Mouse (Mus musculus): ENCODE results near the gene Loxl3. TPM values are rescaled to one million over a fixed set of nuclear protein-coding genes. Genes with fewer than 3 reads are reported as not detected.

Gene Loxl3
- polyA plus RNA-seq, 1 experiment from 2014 or later: 20.9 TPM

DNA sequence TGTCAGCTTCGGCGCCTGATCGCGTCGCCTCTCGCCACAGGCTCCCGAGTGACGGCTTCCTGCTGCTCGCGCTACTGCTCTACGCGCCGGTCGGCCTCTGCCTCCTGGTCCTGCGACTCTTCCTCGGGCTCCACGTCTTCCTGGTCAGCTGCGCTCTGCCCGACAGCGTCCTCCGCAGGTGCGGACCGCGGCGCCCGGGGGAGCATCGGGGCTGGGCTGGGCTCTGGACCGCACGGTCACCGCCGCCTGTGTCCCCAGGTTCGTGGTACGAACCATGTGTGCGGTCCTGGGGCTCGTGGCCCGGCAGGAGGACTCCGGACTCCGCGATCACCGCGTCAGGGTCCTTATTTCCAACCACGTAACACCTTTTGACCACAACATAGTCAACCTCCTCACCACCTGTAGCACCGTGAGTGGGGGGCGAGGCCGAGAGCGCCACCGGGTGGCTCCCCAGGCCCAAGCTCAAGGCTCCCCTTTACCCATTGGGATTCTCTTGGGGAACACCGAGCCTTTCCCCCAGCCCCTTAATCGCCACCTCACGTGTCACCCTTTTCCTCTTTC is 21.0 kb downstream of the Loxl3 start, which contains the start of gene Htra2:
Gene Htra2, minus strand, starts transcription at position 403 of the 561 bp plus-strand sequence.
- peaks cover 36% of the 10 kb centered on the region for H3K36me3 ChIP-seq
- H3K4me1 ChIP-seq: peaks cover 26% of the 10 kb centered on the region
- no peaks in the 10 kb centered on the region for H3K9me3 ChIP-seq
- H3K4me3 ChIP-seq: peak within 1 kb of the TSS; percentile 99
- no peaks in the 10 kb centered on the region; the same call in 1 of the 2 replicates for H3K27me3 ChIP-seq
- peak; percentile 12; the same call in 1 of the 2 replicates for ATAC-seq (ENCODE audit: insufficient number of reproducible peaks, insufficient read depth, low FRiP score, low TSS enrichment, low read depth)
- H3K9ac ChIP-seq: peak within 1 kb of the TSS; percentile 96
- H3K27ac ChIP-seq: peak within 1 kb of the TSS; percentile 92
- WGBS: 0% methylated on average over 50 of the region's 50 CpGs
- H3K4me2 ChIP-seq: peak within 1 kb of the TSS; percentile 88

- ATAC-seq (ENCODE audit: insufficient number of reproducible peaks, insufficient read depth, low FRiP score, low TSS enrichment, low read depth): no peak
- Histone ChIP-seq H3K9me3 (no peaks in the 10 kb centered on the region), H3K27me3 (peaks cover 23% of the 10 kb centered on the region), H3K36me3 (peaks cover 20% of the 10 kb centered on the region), H3K4me2 (no peak within 1 kb of the TSS), H3K27ac (no peak within 1 kb of the TSS), H3K9ac (no peak within 1 kb of the TSS), H3K4me1 (peaks cover 21% of the 10 kb centered on the region), H3K4me3 (no peak within 1 kb of the TSS)
- 55% methylated on average over 3 of the region's 3 CpGs for WGBS
Measured at GRCm38 (mm10) chr6:83057790-83058189, 23.8 kb downstream of the Loxl3 start, which contains the start of gene Dqx1. TSS of gene Dqx1 (plus strand) at chr6:83057844.

DNA sequence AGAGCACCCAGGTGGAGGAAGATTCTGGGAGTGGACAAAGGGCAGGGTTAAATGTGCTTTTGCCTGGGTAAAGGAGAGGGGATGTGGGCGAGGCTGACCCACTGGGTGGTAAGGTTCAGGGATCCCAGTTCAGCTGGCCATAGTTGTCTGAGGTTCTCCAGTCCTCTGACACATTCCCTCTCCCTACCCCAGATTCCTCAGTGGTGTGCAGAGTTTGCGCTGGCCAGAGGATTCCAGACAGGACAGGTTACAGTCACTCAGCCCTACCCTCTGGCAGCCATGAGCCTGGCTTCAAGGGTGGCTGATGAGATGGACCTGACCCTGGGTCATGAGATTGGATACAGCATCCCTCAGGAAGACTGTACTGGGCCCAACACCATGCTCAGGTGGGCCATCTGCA is 24.8 kb downstream of the Loxl3 start:
- WGBS: 87% methylated on average over 2 of the region's 2 CpGs
- peaks cover 32% of the 10 kb centered on the region for H3K27me3 ChIP-seq
- H3K36me3 ChIP-seq: peaks cover 20% of the 10 kb centered on the region
- ATAC-seq (ENCODE audit: insufficient number of reproducible peaks, insufficient read depth, low FRiP score, low TSS enrichment, low read depth): no peak
- H3K9me3 ChIP-seq: no peaks in the 10 kb centered on the region
- no peak overlapping the region for H3K9ac ChIP-seq
- H3K4me1 ChIP-seq: peaks cover 14% of the 10 kb centered on the region
- H3K4me3 ChIP-seq: no peak overlapping the region
- H3K4me2 ChIP-seq: no peak overlapping the region
- H3K27ac ChIP-seq: no peak overlapping the region

DNA sequence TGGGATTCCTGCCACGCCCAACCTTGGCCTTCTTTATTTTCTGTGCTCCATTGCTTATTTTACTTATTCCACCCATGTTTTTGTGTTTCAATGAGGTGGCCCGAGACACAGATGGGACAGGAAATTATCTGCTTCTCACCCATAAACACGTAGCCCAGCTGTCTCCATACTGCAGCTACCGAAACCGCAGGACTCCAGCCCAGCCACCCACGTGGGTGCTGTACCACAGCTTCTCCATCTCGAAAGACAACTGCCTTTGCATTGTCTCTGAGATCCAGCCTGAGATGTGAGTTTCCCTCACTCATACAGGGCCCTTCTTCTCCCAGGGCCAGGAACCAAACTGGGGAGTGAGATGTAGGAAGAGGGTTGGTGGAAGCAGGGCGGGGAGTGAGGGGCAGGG is 32.0 kb downstream of the Loxl3 start:
- Histone ChIP-seq H3K36me3 (no peaks in the 10 kb centered on the region), H3K4me2 (no peak overlapping the region), H3K9me3 (no peaks in the 10 kb centered on the region), H3K9ac (no peak overlapping the region), H3K4me1 (peaks cover 28% of the 10 kb centered on the region), H3K27me3 (peaks cover 100% of the 10 kb centered on the region), H3K4me3 (no peak overlapping the region), H3K27ac (no peak overlapping the region)
- WGBS: 45% methylated on average over 8 of the region's 8 CpGs
- ATAC-seq (ENCODE audit: insufficient number of reproducible peaks, insufficient read depth, low FRiP score, low TSS enrichment, low read depth): no peak

DNA sequence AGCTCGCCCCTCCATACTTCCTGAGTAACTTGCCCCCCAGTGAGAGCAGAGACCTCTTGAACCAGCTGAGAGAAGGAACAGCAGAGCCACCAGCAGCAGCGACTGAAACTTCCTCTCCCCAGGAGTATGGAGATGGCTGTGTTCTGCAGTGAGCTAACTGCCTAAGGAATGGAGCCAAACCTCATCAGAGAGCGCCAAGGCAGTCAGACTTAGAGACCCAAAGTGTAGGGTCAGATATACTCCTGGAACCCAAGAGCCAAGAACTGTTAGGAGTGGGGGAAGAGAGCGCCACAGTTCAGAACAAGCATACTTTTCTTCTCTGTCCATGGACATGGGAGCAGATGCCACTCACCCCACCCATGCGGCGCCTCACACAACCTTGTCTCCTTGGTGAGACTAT is 32.5 kb downstream of the Loxl3 start:
- peaks cover 100% of the 10 kb centered on the region for H3K27me3 ChIP-seq
- no peak overlapping the region for H3K4me3 ChIP-seq
- 30% methylated on average over 6 of the region's 6 CpGs for WGBS
- H3K4me2 ChIP-seq: no peak overlapping the region
- H3K9ac ChIP-seq: no peak overlapping the region
- no peak for ATAC-seq (ENCODE audit: insufficient number of reproducible peaks, insufficient read depth, low FRiP score, low TSS enrichment, low read depth)
- H3K9me3 ChIP-seq: no peaks in the 10 kb centered on the region
- no peaks in the 10 kb centered on the region for H3K36me3 ChIP-seq
- H3K4me1 ChIP-seq: peaks cover 32% of the 10 kb centered on the region
- H3K27ac ChIP-seq: no peak overlapping the region

DNA sequence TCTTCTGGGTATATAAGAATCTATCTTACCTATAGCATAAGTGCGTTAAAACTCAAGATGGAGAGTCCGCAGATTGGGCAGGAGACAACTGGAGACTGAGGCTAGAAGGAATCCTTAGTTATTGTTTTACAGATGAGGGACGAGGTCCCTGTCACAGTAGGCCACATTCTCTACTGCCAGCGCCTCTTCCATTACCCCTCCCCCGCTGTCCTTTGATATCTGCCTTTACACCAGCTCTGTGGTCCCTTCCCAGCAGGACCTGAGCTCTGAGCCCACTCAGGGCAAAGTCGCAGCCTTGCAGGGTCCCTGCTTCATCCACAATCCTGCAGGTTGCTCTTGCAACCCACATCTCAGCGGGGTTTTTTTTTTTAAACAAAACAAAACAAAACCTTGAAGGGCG is 34.2 kb downstream of the Loxl3 start:
- no peak for ATAC-seq (ENCODE audit: insufficient number of reproducible peaks, insufficient read depth, low FRiP score, low TSS enrichment, low read depth)
- WGBS: 4% methylated on average over 8 of the region's 8 CpGs
- H3K4me1 ChIP-seq: peaks cover 35% of the 10 kb centered on the region
- no peaks in the 10 kb centered on the region for H3K9me3 ChIP-seq
- no peak overlapping the region for H3K27ac ChIP-seq
- H3K9ac ChIP-seq: no peak overlapping the region
- no peak overlapping the region for H3K4me2 ChIP-seq
- H3K4me3 ChIP-seq: peak overlapping the region; percentile 33; the same call in 1 of the 2 replicates
- H3K36me3 ChIP-seq: no peaks in the 10 kb centered on the region
- peaks cover 100% of the 10 kb centered on the region for H3K27me3 ChIP-seq

DNA sequence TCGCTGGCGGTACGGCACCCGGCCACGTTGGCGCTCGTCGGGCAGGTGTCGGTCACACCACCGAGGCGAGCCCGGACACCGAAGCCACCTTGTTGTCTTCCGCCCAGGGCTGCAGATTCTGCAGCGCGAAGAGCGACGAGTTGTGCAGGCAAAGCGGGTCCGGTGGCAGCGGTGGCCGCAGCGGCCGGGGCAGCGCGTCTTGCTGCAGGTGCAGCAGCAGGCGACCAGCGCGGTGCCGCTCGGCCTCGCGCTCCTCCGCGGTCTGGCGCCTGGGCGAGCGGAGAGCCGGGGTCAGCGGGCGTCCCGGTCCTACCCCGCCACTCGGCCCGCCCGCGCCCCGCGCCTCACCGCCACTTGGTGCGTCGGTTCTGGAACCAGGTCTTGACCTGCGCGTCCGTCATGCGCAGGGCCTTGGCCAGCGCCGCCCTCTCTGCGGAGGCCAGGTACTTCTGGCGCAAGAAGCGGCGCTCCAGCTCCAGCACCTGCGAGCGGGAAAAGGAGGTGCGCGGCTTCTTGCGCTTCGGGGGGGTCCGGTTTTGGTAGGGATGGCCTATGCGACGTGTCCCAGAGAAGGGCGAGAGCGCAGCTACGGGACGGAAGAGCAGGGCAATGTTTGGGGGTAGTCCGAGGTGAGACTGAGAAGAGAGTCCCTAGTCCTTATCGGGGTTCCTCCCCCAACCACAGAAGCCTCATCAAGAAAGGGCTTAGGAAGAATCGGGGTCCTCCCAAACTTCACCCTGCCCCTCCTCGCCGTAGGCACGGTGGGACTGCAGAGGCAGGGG is 34.9 kb downstream of the Loxl3 start:
- Histone ChIP-seq H3K4me3 (peak overlapping the region; percentile 33), H3K9me3 (no peaks in the 10 kb centered on the region), H3K4me1 (peaks cover 35% of the 10 kb centered on the region), H3K27me3 (peaks cover 99% of the 10 kb centered on the region), H3K4me2 (peak overlapping the region; percentile 41), H3K27ac (no peak overlapping the region), H3K36me3 (no peaks in the 10 kb centered on the region), H3K9ac (no peak overlapping the region)
- 2% methylated on average over 80 of the region's 81 CpGs for WGBS
- ATAC-seq (ENCODE audit: insufficient number of reproducible peaks, insufficient read depth, low FRiP score, low TSS enrichment, low read depth): no peak

DNA sequence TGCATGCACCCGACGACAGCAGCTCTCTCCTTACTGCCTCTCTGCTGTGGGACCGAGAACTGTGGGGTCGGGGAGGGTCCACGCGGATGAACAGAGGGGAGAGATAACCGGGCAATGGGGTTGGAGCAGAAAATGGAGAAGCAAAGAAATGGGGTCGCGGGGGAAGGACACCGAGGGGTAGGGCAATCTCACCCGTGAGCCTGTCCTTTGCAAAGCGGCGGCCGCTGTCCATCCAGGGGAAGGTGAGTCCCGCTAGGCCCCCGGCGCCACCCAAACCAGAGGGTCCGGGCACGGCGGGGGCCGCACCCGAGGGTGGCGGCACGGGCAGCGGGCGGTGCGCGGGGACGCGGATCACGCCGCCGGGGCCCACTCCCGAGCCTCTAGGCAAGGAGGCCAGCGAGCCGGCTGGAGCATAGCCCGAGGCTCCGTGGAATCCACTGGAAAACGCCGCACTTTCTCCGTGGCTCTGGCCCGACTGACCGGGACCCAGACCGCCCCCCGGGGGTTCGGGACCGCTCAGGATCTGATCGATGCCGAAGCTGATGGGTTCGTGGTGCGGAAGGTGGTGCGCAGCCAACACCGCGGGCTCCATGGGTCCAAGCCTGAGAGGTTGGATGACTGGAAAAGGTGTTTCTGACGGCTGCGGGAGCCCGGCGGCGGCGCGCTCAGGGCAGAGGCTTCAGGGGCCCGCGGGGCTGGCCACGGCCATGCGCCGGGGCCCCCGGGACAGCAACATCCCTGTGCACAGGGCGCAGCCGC is 35.7 kb downstream of the Loxl3 start:
- WGBS: under 1% methylated on average over 66 of the region's 69 CpGs

GRCm38 (mm10) chr6:83070247-83070310 is 36.1 kb downstream of the Loxl3 start, which contains the start of gene Tlx2:
TSS of gene Tlx2 (minus strand) at chr6:83070293.
- WGBS: 1% methylated on average over 10 of the region's 10 CpGs
- ATAC-seq (ENCODE audit: insufficient number of reproducible peaks, insufficient read depth, low FRiP score, low TSS enrichment, low read depth): no peak

More for the DNA sequence above, 35.7 kb downstream of the Loxl3 start:
- H3K9me3 ChIP-seq: no peaks in the 10 kb centered on the region
- 0 out of 2 replicates have a peak overlapping the region, but pooled peaks have one; percentile 27 for H3K9ac ChIP-seq
- no peaks in the 10 kb centered on the region for H3K36me3 ChIP-seq
- H3K4me2 ChIP-seq: peak overlapping the region; percentile 54
- H3K27me3 ChIP-seq: peaks cover 99% of the 10 kb centered on the region
- H3K27ac ChIP-seq: no peak overlapping the region
- ATAC-seq (ENCODE audit: insufficient number of reproducible peaks, insufficient read depth, low FRiP score, low TSS enrichment, low read depth): no peak; the same call in 1 of the 2 replicates
- H3K4me1 ChIP-seq: peaks cover 35% of the 10 kb centered on the region
- peak overlapping the region; percentile 33 for H3K4me3 ChIP-seq

GRCm38 (mm10) chr6:83070311-83071219 is 36.6 kb downstream of the Loxl3 start:
- Histone ChIP-seq H3K9me3 (no peaks in the 10 kb centered on the region), H3K4me3 (peak overlapping the region; percentile 33), H3K27ac (no peak overlapping the region), H3K4me2 (peak overlapping the region; percentile 54), H3K4me1 (peaks cover 35% of the 10 kb centered on the region), H3K36me3 (no peaks in the 10 kb centered on the region), H3K9ac (0 out of 2 replicates have a peak overlapping the region, but pooled peaks have one; percentile 27), H3K27me3 (peaks cover 99% of the 10 kb centered on the region)
- 1% methylated on average over 58 of the region's 58 CpGs for WGBS
- ATAC-seq (ENCODE audit: insufficient number of reproducible peaks, insufficient read depth, low FRiP score, low TSS enrichment, low read depth): no peak

More at GRCm38 (mm10) chr6:83070247-83070310, 36.1 kb downstream of the Loxl3 start, which contains the start of gene Tlx2:
- peak within 1 kb of the TSS; percentile 33 for H3K4me3 ChIP-seq
- 0 out of 2 replicates have a peak within 1 kb of the TSS, but pooled peaks have one; percentile 27 for H3K9ac ChIP-seq
- H3K4me1 ChIP-seq: peaks cover 35% of the 10 kb centered on the region
- H3K36me3 ChIP-seq: no peaks in the 10 kb centered on the region
- H3K9me3 ChIP-seq: no peaks in the 10 kb centered on the region
- peak within 1 kb of the TSS; percentile 54 for H3K4me2 ChIP-seq
- peaks cover 99% of the 10 kb centered on the region for H3K27me3 ChIP-seq
- no peak within 1 kb of the TSS for H3K27ac ChIP-seq

GRCm38 (mm10) chr6:83071220-83071619 is 37.2 kb downstream of the Loxl3 start:
- peak overlapping the region; percentile 33 for H3K4me3 ChIP-seq
- H3K4me2 ChIP-seq: peak overlapping the region; percentile 54
- under 1% methylated on average over 24 of the region's 24 CpGs for WGBS
- 0 out of 2 replicates have a peak, but pooled peaks have one; percentile 29 for ATAC-seq (ENCODE audit: insufficient number of reproducible peaks, insufficient read depth, low FRiP score, low TSS enrichment, low read depth)
- H3K36me3 ChIP-seq: no peaks in the 10 kb centered on the region
- no peak overlapping the region for H3K27ac ChIP-seq
- no peak overlapping the region for H3K9ac ChIP-seq
- H3K27me3 ChIP-seq: peaks cover 97% of the 10 kb centered on the region
- no peaks in the 10 kb centered on the region for H3K9me3 ChIP-seq
- peaks cover 35% of the 10 kb centered on the region for H3K4me1 ChIP-seq

Data from embryonic facial prominence, embryonic 13.5 days (tissue).